Mouse (Mus musculus): ENCODE data around the gene Srsf3. TPM values are rescaled to one million over a fixed set of nuclear protein-coding genes. Genes with fewer than 3 reads are reported as not detected.
A peak's percentile ranks its signal among the peaks of the same experiment; 100 is the strongest.

Srsf3 gene
- total and polyA plus RNA-seq, 3 experiments: 64.5 to 84.9 (median 84.5) TPM

DNA sequence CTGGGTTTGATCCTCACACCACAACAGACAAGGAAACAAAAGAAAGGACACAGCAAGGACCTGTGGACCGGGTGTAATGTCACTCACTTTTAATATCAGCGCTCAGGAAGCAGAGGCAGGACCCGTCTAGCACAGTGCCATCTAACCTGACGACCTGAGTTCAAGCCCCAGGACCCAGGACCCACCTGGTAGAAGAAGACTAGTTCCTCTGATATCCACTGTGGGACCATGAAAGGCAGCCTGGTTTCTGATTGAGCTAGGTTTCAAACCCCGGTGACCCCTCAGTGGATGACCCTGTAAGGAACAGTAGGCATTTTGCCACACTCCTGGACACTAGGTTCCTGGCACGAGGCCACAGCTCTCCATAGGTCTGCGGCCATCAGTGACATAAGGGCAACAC, 52.2 kb downstream of the Srsf3 start:
- Histone ChIP-seq H3K9ac (ENCODE audit: low read depth, low read length) (no peak overlapping the region), H3K36me3 (ENCODE audit: control insufficient read depth, insufficient read depth, low read length) (no peaks in the 10 kb centered on the region), H3K4me1 (ENCODE audit: control insufficient read depth, insufficient read depth, low read length) (peaks cover 2% of the 10 kb centered on the region), H3K4me3 (no peak overlapping the region), H3K27ac (no peak overlapping the region), H3K79me2 (replicated peaks; ENCODE audit: control insufficient read depth, insufficient read depth, low read length) (no peaks in the 10 kb centered on the region), H3K27me3 (ENCODE audit: control insufficient read depth, insufficient read depth, low read length) (no peaks in the 10 kb centered on the region)
- 85% methylated on average over 7 of the region's 7 CpGs for WGBS
- intact Hi-C loops (cut with DNase I): no loop called here
- TF ChIP-seq CTCF (IDR thresholded peaks at IDR 0.05): no peak
- no peak for TF ChIP-seq POLR2A (IDR thresholded peaks at IDR 0.05; ENCODE audit: insufficient read depth, low read depth, low read length)
- TF ChIP-seq EP300 (IDR thresholded peaks at IDR 0.05; ENCODE audit: insufficient read depth, low read depth, low read length): no peak
- DNase-seq: peak in 1 of 2 experiments; percentile 12

GRCm38 (mm10) chr17:29085266-29085665, 52.8 kb downstream of the Srsf3 start:
- 81% methylated on average over 10 of the region's 10 CpGs for WGBS
- DNase-seq: peak in 1 of 2 experiments; percentile 14
- intact Hi-C loops (cut with DNase I): no loop called here

GRCm38 (mm10) chr17:29086916-29087315, 54.5 kb downstream of the Srsf3 start:
- Histone ChIP-seq H3K79me2 (replicated peaks; ENCODE audit: control insufficient read depth, insufficient read depth, low read length) (no peaks in the 10 kb centered on the region), H3K27me3 (ENCODE audit: control insufficient read depth, insufficient read depth, low read length) (no peaks in the 10 kb centered on the region), H3K4me3 (no peak overlapping the region), H3K4me1 (ENCODE audit: control insufficient read depth, insufficient read depth, low read length) (no peaks in the 10 kb centered on the region), H3K27ac (no peak overlapping the region), H3K36me3 (ENCODE audit: control insufficient read depth, insufficient read depth, low read length) (no peaks in the 10 kb centered on the region), H3K9ac (ENCODE audit: low read depth, low read length) (no peak overlapping the region)
- intact Hi-C loops (cut with DNase I): no loop called here
- peak in 1 of 2 experiments; percentile 8 for DNase-seq
- TF ChIP-seq CTCF (IDR thresholded peaks at IDR 0.05) (no peak), EP300 (IDR thresholded peaks at IDR 0.05; ENCODE audit: insufficient read depth, low read depth, low read length) (no peak), POLR2A (IDR thresholded peaks at IDR 0.05; ENCODE audit: insufficient read depth, low read depth, low read length) (no peak)
- WGBS: 91% methylated on average over 4 of the region's 4 CpGs

More at GRCm38 (mm10) chr17:29085266-29085665, 52.8 kb downstream of the Srsf3 start:
- Histone ChIP-seq H3K4me3 (no peak overlapping the region), H3K9ac (ENCODE audit: low read depth, low read length) (no peak overlapping the region), H3K27me3 (ENCODE audit: control insufficient read depth, insufficient read depth, low read length) (no peaks in the 10 kb centered on the region), H3K36me3 (ENCODE audit: control insufficient read depth, insufficient read depth, low read length) (no peaks in the 10 kb centered on the region), H3K27ac (no peak overlapping the region), H3K4me1 (ENCODE audit: control insufficient read depth, insufficient read depth, low read length) (peaks cover 2% of the 10 kb centered on the region), H3K79me2 (replicated peaks; ENCODE audit: control insufficient read depth, insufficient read depth, low read length) (no peaks in the 10 kb centered on the region)
- no peak for TF ChIP-seq POLR2A (IDR thresholded peaks at IDR 0.05; ENCODE audit: insufficient read depth, low read depth, low read length)
- TF ChIP-seq CTCF (IDR thresholded peaks at IDR 0.05): no peak
- no peak for TF ChIP-seq EP300 (IDR thresholded peaks at IDR 0.05; ENCODE audit: insufficient read depth, low read depth, low read length)

- TF ChIP-seq CTCF (IDR thresholded peaks at IDR 0.05) (no peak), POLR2A (IDR thresholded peaks at IDR 0.05; ENCODE audit: insufficient read depth, low read depth, low read length) (no peak), EP300 (IDR thresholded peaks at IDR 0.05; ENCODE audit: insufficient read depth, low read depth, low read length) (no peak)
- Histone ChIP-seq H3K27ac (no peak within 1 kb of the TSS; the same call in 1 of the 2 replicates), H3K4me1 (ENCODE audit: control insufficient read depth, insufficient read depth, low read length) (no peaks in the 10 kb centered on the region), H3K9ac (ENCODE audit: low read depth, low read length) (no peak within 1 kb of the TSS), H3K79me2 (replicated peaks; ENCODE audit: control insufficient read depth, insufficient read depth, low read length) (no peaks in the 10 kb centered on the region), H3K36me3 (ENCODE audit: control insufficient read depth, insufficient read depth, low read length) (no peaks in the 10 kb centered on the region), H3K27me3 (ENCODE audit: control insufficient read depth, insufficient read depth, low read length) (no peaks in the 10 kb centered on the region), H3K4me3 (no peak within 1 kb of the TSS)
- 83% methylated on average over 3 of the region's 3 CpGs for WGBS
- peak in 1 of 2 experiments; percentile 19 for DNase-seq
- intact Hi-C loops (cut with DNase I): loop anchor here (1.0 kb wide), 1 partner anchor 10 kb away; no protein-coding TSS in a partner anchor
These were observed 58.3 kb downstream of the Srsf3 start, which contains the start of gene Cdkn1a for GRCm38 (mm10) chr17:29090776-29091175. Gene Cdkn1a, plus strand, starts transcription at chr17:29090976.

DNA sequence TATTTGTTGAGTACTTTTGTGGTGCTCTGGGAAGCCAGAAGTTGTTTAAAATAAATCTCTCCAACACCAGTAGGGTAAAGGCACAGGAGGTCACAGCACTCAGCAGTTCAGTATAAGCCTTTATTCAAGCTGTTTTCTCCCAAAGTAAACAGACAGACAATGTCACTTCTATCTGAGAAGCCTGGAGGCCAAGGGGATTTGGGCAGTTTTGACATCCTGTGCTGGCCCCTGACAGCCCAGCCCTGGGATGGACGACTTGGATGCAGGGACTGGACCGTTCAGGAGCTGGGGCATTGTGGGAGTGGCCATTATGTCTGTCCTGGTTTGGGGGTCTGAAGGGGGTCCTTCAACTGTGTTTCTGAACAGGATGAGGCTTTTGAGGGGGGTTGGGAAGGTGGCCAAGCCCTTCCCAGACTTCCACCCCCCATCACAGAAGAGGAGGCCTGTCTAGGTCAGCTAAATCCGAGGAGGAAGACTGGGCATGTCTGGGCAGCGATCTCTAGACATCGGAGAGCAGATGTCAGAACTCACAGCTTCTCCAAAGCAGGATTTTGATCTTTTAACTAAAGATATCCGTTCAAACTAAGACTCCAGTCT, 59.0 kb downstream of the Srsf3 start:
- Histone ChIP-seq H3K4me3 (no peak overlapping the region), H3K27ac (no peak overlapping the region; the same call in 1 of the 2 replicates), H3K36me3 (ENCODE audit: control insufficient read depth, insufficient read depth, low read length) (no peaks in the 10 kb centered on the region), H3K4me1 (ENCODE audit: control insufficient read depth, insufficient read depth, low read length) (no peaks in the 10 kb centered on the region), H3K27me3 (ENCODE audit: control insufficient read depth, insufficient read depth, low read length) (no peaks in the 10 kb centered on the region), H3K79me2 (replicated peaks; ENCODE audit: control insufficient read depth, insufficient read depth, low read length) (no peaks in the 10 kb centered on the region), H3K9ac (ENCODE audit: low read depth, low read length) (no peak overlapping the region)
- intact Hi-C loops (cut with DNase I): loop anchor here (1.0 kb wide), 1 partner anchor 11 kb away; no protein-coding TSS in a partner anchor
- no peak for TF ChIP-seq CTCF (IDR thresholded peaks at IDR 0.05)
- TF ChIP-seq POLR2A (IDR thresholded peaks at IDR 0.05; ENCODE audit: insufficient read depth, low read depth, low read length): no peak
- TF ChIP-seq EP300 (IDR thresholded peaks at IDR 0.05; ENCODE audit: insufficient read depth, low read depth, low read length): no peak
- 54% methylated on average over 6 of the region's 6 CpGs for WGBS
- DNase-seq: peak in 1 of 2 experiments; percentile 18

DNA sequence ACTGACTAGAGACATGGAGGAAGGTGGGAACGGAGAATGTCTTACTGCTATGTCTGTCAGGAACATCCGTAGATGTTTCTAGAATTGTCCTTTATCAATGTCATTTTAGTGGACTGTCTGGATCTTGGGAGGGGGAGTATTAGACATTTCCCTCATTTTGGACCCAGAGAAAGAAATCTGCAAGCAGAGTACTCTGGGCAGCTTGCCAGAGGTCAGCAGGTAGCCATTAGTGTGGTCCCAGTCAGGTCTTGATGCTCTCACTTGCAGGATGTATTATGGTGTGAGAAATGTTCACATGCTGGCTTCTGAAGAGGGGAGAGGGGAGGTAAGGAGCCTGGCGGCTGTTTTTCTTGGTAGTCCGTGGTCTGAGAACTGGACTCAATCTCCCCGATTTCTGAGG, 60.1 kb downstream of the Srsf3 start:
- no peaks in the 10 kb centered on the region for H3K4me1 ChIP-seq (ENCODE audit: control insufficient read depth, insufficient read depth, low read length)
- no peak for TF ChIP-seq POLR2A (IDR thresholded peaks at IDR 0.05; ENCODE audit: insufficient read depth, low read depth, low read length)
- TF ChIP-seq CTCF (IDR thresholded peaks at IDR 0.05): no peak
- no peak for TF ChIP-seq EP300 (IDR thresholded peaks at IDR 0.05; ENCODE audit: insufficient read depth, low read depth, low read length)
- peak in 1 of 2 experiments; percentile 12 for DNase-seq

More for the DNA sequence above, 60.1 kb downstream of the Srsf3 start:
- Histone ChIP-seq H3K9ac (ENCODE audit: low read depth, low read length) (no peak overlapping the region), H3K4me3 (no peak overlapping the region), H3K79me2 (replicated peaks; ENCODE audit: control insufficient read depth, insufficient read depth, low read length) (no peaks in the 10 kb centered on the region), H3K27ac (no peak overlapping the region), H3K27me3 (ENCODE audit: control insufficient read depth, insufficient read depth, low read length) (no peaks in the 10 kb centered on the region), H3K36me3 (ENCODE audit: control insufficient read depth, insufficient read depth, low read length) (no peaks in the 10 kb centered on the region)
- intact Hi-C loops (cut with DNase I): no loop called here
- 66% methylated on average over 5 of the region's 5 CpGs for WGBS

Other genes starting within 250 kb of the Srsf3 start
- gene Brpf3, start 231.5 kb upstream of the Srsf3 start, total RNA-seq (2021): 10 to 100 TPM; 12.0 to 15.8 TPM
- gene Brpf3, start 231.5 kb upstream of the Srsf3 start, polyA plus RNA-seq (2012; rRNA removed): 14.0 and 14.2 TPM in 2 replicates
- not detected for gene Pnpla1, start 174.2 kb upstream of the Srsf3 start, total RNA-seq (2021)
- gene Pnpla1, start 174.2 kb upstream of the Srsf3 start, polyA plus RNA-seq (2012; rRNA removed): 0.02 TPM in 1 of 2 replicates, not detected in the other
- not detected for gene 4930539E08Rik, start 117.3 kb upstream of the Srsf3 start, total RNA-seq (2021)
- gene 4930539E08Rik, start 117.3 kb upstream of the Srsf3 start, polyA plus RNA-seq (2012; rRNA removed): 0.08 and 0.23 TPM in 2 replicates
- under 1 TPM in 1 of 2 experiments, not detected in 1; 0.52 TPM for gene Pxt1, start 88.8 kb upstream of the Srsf3 start, total RNA-seq (2021)
- 0.14 and 0.29 TPM in 2 replicates for gene Pxt1, start 88.8 kb upstream of the Srsf3 start, polyA plus RNA-seq (2012; rRNA removed)
- gene Kctd20, start 80.7 kb upstream of the Srsf3 start, total RNA-seq (2021): 10 to 100 TPM; 55.7 to 55.8 TPM
- gene Kctd20, start 80.7 kb upstream of the Srsf3 start, polyA plus RNA-seq (2012; rRNA removed): 23.8 and 44.7 TPM in 2 replicates
- 10 to 100 TPM; 29.5 to 32.5 TPM for gene Stk38, start 24.6 kb upstream of the Srsf3 start, total RNA-seq (2021)
- 41.6 and 50.5 TPM in 2 replicates for gene Stk38, start 24.6 kb upstream of the Srsf3 start, polyA plus RNA-seq (2012; rRNA removed)
- gene Cdkn1a, start 58.3 kb downstream of the Srsf3 start, total RNA-seq (2021): 100 to 1,000 TPM in 1 of 2 experiments, 10 to 100 TPM in 1; 56.4 to 156 TPM
- gene Cdkn1a, start 58.3 kb downstream of the Srsf3 start, polyA plus RNA-seq (2012; rRNA removed): 30.4 and 37.3 TPM in 2 replicates
- gene Rab44, start 81.5 kb downstream of the Srsf3 start, total RNA-seq (2021): under 1 TPM in 1 of 2 experiments, not detected in 1; 0.70 TPM
- 0.23 and 0.38 TPM in 2 replicates for gene Rab44, start 81.5 kb downstream of the Srsf3 start, polyA plus RNA-seq (2012; rRNA removed)
- gene Cpne5, start 205.5 kb downstream of the Srsf3 start, total RNA-seq (2021): 1 to 10 TPM; 4.4 to 5.2 TPM
- gene Cpne5, start 205.5 kb downstream of the Srsf3 start, polyA plus RNA-seq (2012; rRNA removed): 10.7 and 11.2 TPM in 2 replicates
- 10 to 100 TPM; 28.4 to 31.1 TPM for gene Ppil1, start 231.6 kb downstream of the Srsf3 start, total RNA-seq (2021)
- 33.2 and 41.7 TPM in 2 replicates for gene Ppil1, start 231.6 kb downstream of the Srsf3 start, polyA plus RNA-seq (2012; rRNA removed)
- gene BC004004, start 236.2 kb downstream of the Srsf3 start, total RNA-seq (2021): 100 to 1,000 TPM; 264 to 318 TPM
- 184 and 264 TPM in 2 replicates for gene BC004004, start 236.2 kb downstream of the Srsf3 start, polyA plus RNA-seq (2012; rRNA removed)

All from heart, adult 2 months (tissue).